Mouse (Mus musculus): ENCODE data around the gene Mss51.

DNA sequence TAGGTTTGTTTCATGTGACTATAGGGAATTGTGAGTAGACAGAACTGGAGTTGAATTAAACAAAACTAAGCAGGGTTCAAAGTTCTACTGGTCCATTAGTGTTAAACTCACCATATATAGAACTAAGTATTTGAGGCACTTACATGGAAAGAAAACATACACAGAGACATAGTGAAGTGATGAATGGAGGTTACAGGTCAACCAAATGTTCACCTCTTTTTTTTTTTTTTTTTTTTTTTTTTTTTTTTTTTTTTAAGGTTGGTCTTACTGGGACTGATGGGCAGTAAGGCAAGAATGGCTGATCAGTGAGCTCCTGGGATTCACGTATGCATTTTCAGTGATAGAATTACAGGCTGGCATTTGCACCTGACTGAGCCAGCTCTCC, 16.5 kb downstream of the Mss51 start:
- TF ChIP-seq POLR2A (IDR thresholded peaks at IDR 0.05; ENCODE audit: low read depth, low read length) (no peak), CTCF (IDR thresholded peaks at IDR 0.05; ENCODE audit: extremely low read depth, insufficient read depth, insufficient read length, insufficient replicate concordance) (no peak)

All from spleen, adult 2 months (tissue).